Mouse (Mus musculus): ENCODE results near the gene Zfp277. TPM values are rescaled to one million over a fixed set of nuclear protein-coding genes. Genes with fewer than 3 reads are reported as not detected.

Gene Zfp277
- polyA plus RNA-seq, 1 experiment from 2014 or later = 33.7 TPM

DNA sequence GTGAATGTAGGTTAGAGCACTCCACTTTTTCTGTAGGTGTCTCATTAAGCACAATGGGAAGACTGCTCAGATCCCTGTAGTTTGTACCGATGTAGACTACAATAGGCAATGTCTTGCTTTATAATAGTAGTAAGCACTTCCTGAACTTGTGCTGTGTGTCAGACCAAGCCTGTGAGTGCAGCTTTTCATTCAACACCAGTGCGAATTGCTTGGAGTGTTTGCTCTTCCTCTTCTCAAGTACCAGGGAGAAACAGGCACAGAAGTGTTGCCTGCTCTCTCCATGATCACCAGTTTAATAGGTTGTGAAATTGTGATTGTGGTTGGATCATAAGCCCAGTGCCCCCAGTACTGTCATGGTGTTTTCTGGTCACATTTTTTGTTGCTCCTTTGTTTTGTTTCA is 18.1 kb upstream of the Zfp277 start:
- 59% methylated on average over 2 of the region's 2 CpGs for WGBS
- Histone ChIP-seq H3K9me3 (replicated peaks) (no peaks in the 10 kb centered on the region), H3K9ac (no peak overlapping the region), H3K4me3 (replicated peaks) (no peak overlapping the region), H3K36me3 (no peaks in the 10 kb centered on the region), H3K27ac (replicated peaks) (no peak overlapping the region), H3K27me3 (no peaks in the 10 kb centered on the region), H3K4me1 (peaks cover 13% of the 10 kb centered on the region; the same call in 1 of the 2 replicates), H3K4me2 (replicated peaks) (no peak overlapping the region)
- ATAC-seq (ENCODE audit: insufficient number of reproducible peaks, low FRiP score, low TSS enrichment, low read depth) = no peak

DNA sequence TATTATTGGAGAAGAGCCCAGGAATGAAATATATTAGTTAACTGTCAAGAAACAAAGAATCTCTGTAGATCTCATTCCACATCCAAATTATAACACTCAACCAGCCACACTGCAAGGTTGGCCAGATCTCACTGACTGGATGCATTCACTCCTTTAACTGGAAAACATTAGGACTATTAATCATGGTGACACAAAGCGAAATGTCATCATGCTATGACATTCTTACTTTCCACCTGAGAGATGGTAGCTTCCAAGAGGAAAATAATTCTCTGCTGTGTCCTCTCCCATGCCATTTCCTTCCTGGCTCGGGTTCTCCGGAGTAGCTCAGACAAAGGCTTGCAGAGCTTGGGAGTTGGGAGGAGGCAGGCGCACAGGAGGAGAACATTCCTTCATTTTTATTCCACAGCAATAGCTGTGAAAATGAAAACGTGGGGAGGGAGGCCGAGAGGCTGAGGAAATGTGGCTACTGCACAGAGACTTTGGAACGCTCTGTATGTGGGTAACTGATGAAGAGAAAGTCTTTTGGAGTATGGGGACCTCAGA is 17.1 kb upstream of the Zfp277 start:
- H3K4me3 ChIP-seq (replicated peaks) = no peak overlapping the region
- no peak overlapping the region for H3K4me2 ChIP-seq (replicated peaks)
- ATAC-seq (ENCODE audit: insufficient number of reproducible peaks, low FRiP score, low TSS enrichment, low read depth) = no peak
- H3K9ac ChIP-seq = no peak overlapping the region
- no peaks in the 10 kb centered on the region for H3K27me3 ChIP-seq
- no peaks in the 10 kb centered on the region for H3K36me3 ChIP-seq
- no peaks in the 10 kb centered on the region for H3K9me3 ChIP-seq (replicated peaks)
- no peak overlapping the region for H3K27ac ChIP-seq (replicated peaks)
- peaks cover 13% of the 10 kb centered on the region; the same call in 1 of the 2 replicates for H3K4me1 ChIP-seq
- WGBS = 56% methylated on average over 7 of the region's 7 CpGs

GRCm38 (mm10) chr12:40459673-40460265 is 14.1 kb upstream of the Zfp277 start:
- Histone ChIP-seq H3K36me3 (no peaks in the 10 kb centered on the region), H3K9ac (no peak overlapping the region), H3K4me3 (replicated peaks) (no peak overlapping the region), H3K27ac (replicated peaks) (no peak overlapping the region), H3K27me3 (no peaks in the 10 kb centered on the region), H3K9me3 (replicated peaks) (no peaks in the 10 kb centered on the region), H3K4me1 (peaks cover 13% of the 10 kb centered on the region; the same call in 1 of the 2 replicates), H3K4me2 (replicated peaks) (no peak overlapping the region)
- WGBS = 59% methylated on average over 6 of the region's 6 CpGs
- ATAC-seq (ENCODE audit: insufficient number of reproducible peaks, low FRiP score, low TSS enrichment, low read depth) = no peak

DNA sequence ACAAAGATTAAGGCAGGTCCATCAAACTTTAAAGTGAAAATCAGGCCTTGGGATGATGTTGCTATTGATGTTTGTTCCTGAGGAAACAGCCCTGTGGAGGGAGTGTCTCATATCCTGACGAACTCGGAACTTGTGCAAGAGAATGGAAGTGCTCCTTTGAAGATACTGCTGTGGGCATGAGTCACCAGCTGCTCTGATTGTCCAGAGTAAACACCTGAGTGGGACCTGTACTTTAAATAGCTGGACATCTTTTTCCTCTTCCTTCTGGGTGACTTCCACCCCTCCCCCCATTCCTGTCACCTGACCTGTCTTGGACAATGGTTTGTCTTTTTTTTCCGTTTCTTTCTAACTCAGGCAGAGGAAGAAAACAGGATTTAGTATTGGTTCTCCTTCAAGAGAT is 13.3 kb upstream of the Zfp277 start:
- ATAC-seq (ENCODE audit: insufficient number of reproducible peaks, low FRiP score, low TSS enrichment, low read depth) = no peak
- no peaks in the 10 kb centered on the region for H3K36me3 ChIP-seq
- no peaks in the 10 kb centered on the region for H3K9me3 ChIP-seq (replicated peaks)
- H3K4me1 ChIP-seq = 0 out of 2 replicates have a peak, but pooled peaks cover 7% of the 10 kb centered on the region
- H3K27me3 ChIP-seq = no peaks in the 10 kb centered on the region
- 68% methylated on average over 3 of the region's 3 CpGs for WGBS
- no peak overlapping the region for H3K27ac ChIP-seq (replicated peaks)
- H3K4me2 ChIP-seq (replicated peaks) = no peak overlapping the region
- H3K4me3 ChIP-seq (replicated peaks) = no peak overlapping the region
- no peak overlapping the region for H3K9ac ChIP-seq

DNA sequence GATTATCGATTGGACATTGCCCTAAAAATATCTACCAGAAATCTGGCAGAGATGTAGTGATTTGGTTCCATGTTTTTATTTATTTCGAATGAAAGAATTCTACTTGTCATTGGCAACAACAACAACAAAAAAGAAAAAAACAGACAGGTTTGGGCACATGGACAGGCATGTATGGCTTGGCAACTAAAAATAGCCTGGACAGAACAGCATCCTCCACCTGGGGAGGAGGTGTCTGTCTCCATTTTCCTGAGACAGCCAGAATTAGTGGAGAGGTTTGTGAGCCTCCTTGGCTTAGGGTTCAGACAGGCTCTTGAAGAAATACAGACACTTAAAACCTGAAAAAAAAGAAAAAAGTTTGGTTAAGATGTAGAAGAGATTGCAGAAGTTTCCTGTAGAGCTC is 10.8 kb upstream of the Zfp277 start:
- no peaks in the 10 kb centered on the region for H3K27me3 ChIP-seq
- no peak for ATAC-seq (ENCODE audit: insufficient number of reproducible peaks, low FRiP score, low TSS enrichment, low read depth)
- H3K27ac ChIP-seq (replicated peaks) = no peak overlapping the region
- H3K36me3 ChIP-seq = no peaks in the 10 kb centered on the region
- 0 out of 2 replicates have a peak, but pooled peaks cover 7% of the 10 kb centered on the region for H3K4me1 ChIP-seq
- no peaks in the 10 kb centered on the region for H3K9me3 ChIP-seq (replicated peaks)
- H3K4me2 ChIP-seq (replicated peaks) = no peak overlapping the region
- no peak overlapping the region for H3K4me3 ChIP-seq (replicated peaks)
- 87% methylated on average over 2 of the region's 2 CpGs for WGBS
- H3K9ac ChIP-seq = no peak overlapping the region

DNA sequence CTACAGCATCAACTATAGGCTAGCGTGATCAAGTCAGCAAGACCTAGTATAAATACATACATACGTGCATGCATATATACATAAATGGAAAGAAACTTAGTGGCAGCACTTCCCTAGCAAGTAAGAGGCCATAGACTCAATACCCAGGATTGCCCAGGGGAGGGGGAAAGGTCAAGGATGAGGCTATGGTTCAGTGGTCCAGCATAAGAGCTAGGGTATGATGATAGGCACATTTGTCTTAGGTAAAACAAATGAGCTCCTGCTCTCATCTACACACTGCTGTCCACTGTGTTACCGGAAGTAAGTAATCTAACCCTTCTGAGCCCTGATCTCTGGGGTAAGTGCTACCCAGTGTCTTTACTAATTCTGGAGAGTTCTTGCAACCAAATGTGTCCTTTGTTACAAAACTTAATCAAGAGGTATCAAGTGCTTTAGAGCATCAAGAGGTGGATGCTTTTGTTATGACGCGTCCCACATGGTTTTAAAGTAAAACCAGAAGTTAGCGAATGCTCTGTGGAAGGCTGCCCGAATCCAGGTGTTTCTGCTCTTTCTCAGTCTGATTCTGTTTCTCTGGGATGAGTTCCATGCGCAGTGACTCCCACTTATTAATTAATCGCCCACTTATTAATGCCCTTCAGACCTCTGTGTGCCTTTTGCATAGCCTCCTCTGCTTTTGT is 3.6 kb upstream of the Zfp277 start:
- Histone ChIP-seq H3K4me2 (replicated peaks) (no peak overlapping the region), H3K27ac (replicated peaks) (no peak overlapping the region), H3K9me3 (replicated peaks) (no peaks in the 10 kb centered on the region), H3K9ac (no peak overlapping the region), H3K4me3 (replicated peaks) (no peak overlapping the region), H3K27me3 (no peaks in the 10 kb centered on the region), H3K4me1 (peaks cover 19% of the 10 kb centered on the region; the same call in 1 of the 2 replicates), H3K36me3 (no peaks in the 10 kb centered on the region)
- no peak for ATAC-seq (ENCODE audit: insufficient number of reproducible peaks, low FRiP score, low TSS enrichment, low read depth)
- 54% methylated on average over 9 of the region's 9 CpGs for WGBS

GRCm38 (mm10) chr12:40447561-40448355 is 2.1 kb upstream of the Zfp277 start:
- no peak overlapping the region for H3K9ac ChIP-seq
- WGBS = 22% methylated on average over 10 of the region's 10 CpGs
- no peaks in the 10 kb centered on the region for H3K9me3 ChIP-seq (replicated peaks)
- peak overlapping the region; percentile 76 for H3K4me2 ChIP-seq (replicated peaks)
- no peaks in the 10 kb centered on the region for H3K36me3 ChIP-seq
- no peak overlapping the region for H3K27ac ChIP-seq (replicated peaks)
- no peak for ATAC-seq (ENCODE audit: insufficient number of reproducible peaks, low FRiP score, low TSS enrichment, low read depth)
- no peaks in the 10 kb centered on the region for H3K27me3 ChIP-seq
- H3K4me3 ChIP-seq (replicated peaks) = peak overlapping the region; percentile 89
- peaks cover 19% of the 10 kb centered on the region; the same call in 1 of the 2 replicates for H3K4me1 ChIP-seq

DNA sequence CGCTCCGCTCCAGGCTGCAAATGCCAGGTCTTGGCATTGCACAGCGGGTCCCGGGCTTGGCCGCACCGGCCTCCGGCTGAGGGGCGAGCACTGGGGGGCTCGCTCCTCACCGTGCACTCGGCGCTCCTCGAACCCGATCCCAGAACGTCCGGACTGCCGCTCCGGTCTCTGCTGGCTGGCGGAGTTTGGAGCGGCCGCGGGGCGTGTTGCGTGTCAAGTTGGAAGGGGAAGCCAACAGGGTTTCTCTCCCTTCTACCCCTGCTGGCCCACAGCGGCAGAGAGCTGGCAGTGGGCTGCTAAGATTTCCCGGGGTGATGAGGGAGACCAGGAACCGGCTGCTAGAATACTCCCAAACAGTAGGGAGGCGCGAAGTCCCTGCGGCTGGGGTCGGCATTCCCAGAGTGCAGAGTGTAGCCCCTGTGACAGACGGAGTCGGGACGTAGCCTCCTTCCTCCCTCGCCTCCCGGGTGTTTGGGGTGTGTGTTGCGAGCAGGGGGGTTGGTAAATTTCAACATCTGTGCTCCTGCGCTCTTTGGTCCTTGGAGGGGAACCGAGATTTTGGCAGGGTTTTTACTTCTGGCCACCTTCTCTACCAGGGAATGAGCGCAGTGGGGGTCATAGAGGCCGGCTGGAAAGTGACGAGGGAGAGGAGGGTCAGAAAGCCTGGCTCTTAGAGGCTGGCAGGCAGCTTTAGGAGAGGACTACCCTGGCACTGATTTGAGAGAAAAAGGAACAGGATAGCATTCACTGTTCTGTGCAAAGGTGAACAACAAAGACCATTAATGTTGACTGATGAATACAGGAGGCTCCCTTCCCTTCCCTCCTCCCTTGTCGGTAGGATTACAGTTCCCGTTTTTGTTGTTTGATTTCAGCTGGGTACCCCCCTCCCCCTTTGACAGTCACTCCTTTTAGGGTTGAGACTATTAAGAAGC is 1.0 kb upstream of the Zfp277 start:
- Histone ChIP-seq H3K27me3 (no peaks in the 10 kb centered on the region), H3K9me3 (replicated peaks) (no peaks in the 10 kb centered on the region), H3K27ac (replicated peaks) (peak overlapping the region; percentile 90), H3K4me1 (peaks cover 19% of the 10 kb centered on the region; the same call in 1 of the 2 replicates), H3K36me3 (no peaks in the 10 kb centered on the region), H3K4me2 (replicated peaks) (peak overlapping the region; percentile 76), H3K9ac (peak overlapping the region; percentile 82), H3K4me3 (replicated peaks) (peak overlapping the region; percentile 89)
- under 1% methylated on average over 44 of the region's 44 CpGs for WGBS
- ATAC-seq (ENCODE audit: insufficient number of reproducible peaks, low FRiP score, low TSS enrichment, low read depth) = peak; percentile 26

GRCm38 (mm10) chr12:40445206-40445605 is 496 bp downstream of the Zfp277 start:
- peak; percentile 0; the same call in 1 of the 2 replicates for ATAC-seq (ENCODE audit: insufficient number of reproducible peaks, low FRiP score, low TSS enrichment, low read depth)
- Histone ChIP-seq H3K27ac (replicated peaks) (peak overlapping the region; percentile 51; the same call in 1 of the 2 replicates), H3K4me3 (replicated peaks) (peak overlapping the region; percentile 89)

DNA sequence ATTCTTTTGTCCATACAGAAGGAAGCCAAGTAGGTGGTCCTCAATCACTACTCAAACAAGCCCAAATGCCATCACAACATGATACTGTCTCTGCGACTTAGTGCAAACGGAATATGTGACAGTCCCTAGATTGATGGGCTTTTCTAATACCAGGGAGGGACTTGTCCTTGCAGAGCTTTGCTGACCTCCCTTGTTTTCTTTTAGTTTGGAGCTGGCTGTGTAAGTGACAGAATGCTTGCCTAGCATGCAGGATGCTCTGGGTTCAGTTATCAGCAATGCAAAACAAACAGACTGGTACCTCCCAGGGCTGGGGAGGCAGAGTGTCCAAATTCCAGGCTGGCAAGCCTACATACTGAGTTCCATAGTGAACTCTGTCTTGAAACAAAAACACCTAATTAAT is 7.7 kb downstream of the Zfp277 start:
- H3K9ac ChIP-seq = no peak overlapping the region
- H3K27me3 ChIP-seq = no peaks in the 10 kb centered on the region
- no peaks in the 10 kb centered on the region for H3K4me1 ChIP-seq
- H3K4me3 ChIP-seq (replicated peaks) = no peak overlapping the region
- H3K27ac ChIP-seq (replicated peaks) = no peak overlapping the region
- no peaks in the 10 kb centered on the region for H3K9me3 ChIP-seq (replicated peaks)
- 66% methylated on average over 2 of the region's 2 CpGs for WGBS
- no peaks in the 10 kb centered on the region for H3K36me3 ChIP-seq
- no peak for ATAC-seq (ENCODE audit: insufficient number of reproducible peaks, low FRiP score, low TSS enrichment, low read depth)
- no peak overlapping the region for H3K4me2 ChIP-seq (replicated peaks)

More at GRCm38 (mm10) chr12:40445206-40445605, 496 bp downstream of the Zfp277 start:
- Histone ChIP-seq H3K36me3 (no peaks in the 10 kb centered on the region), H3K9ac (peak overlapping the region; percentile 45), H3K9me3 (replicated peaks) (no peaks in the 10 kb centered on the region), H3K4me2 (replicated peaks) (peak overlapping the region; percentile 86), H3K4me1 (peaks cover 19% of the 10 kb centered on the region; the same call in 1 of the 2 replicates), H3K27me3 (no peaks in the 10 kb centered on the region)
- WGBS = under 1% methylated on average over 16 of the region's 16 CpGs

Data from embryonic facial prominence, embryonic 15.5 days (tissue).